Mouse (Mus musculus) testis, adult 2 months (tissue): Measurements from ENCODE around the gene Vwa3a.

Experiments
- CTCF ChIP-seq: fragments of 200-500 bp; IDR thresholded peaks from 2 replicates; pipeline ENCODE4 v1.5.1; 2012; ENCODE audit warnings: low read depth, mild to moderate bottlenecking, inconsistent platforms, low read length, moderate library complexity; ENCODE audit not compliant: control insufficient read depth, insufficient read depth, insufficient replicate concordance
- POLR2A ChIP-seq: fragments of 200-500 bp; IDR thresholded peaks from 2 replicates; pipeline ENCODE4 v1.6.1; 2012; ENCODE audit warnings: low read depth, mild to moderate bottlenecking, inconsistent platforms, low read length, moderate library complexity; ENCODE audit not compliant: control insufficient read depth

- no peak for TF ChIP-seq CTCF
- TF ChIP-seq POLR2A: no peak
Measured at GRCm38 (mm10) chr7:120839786-120840185, 100.7 kb downstream of the Vwa3a start.
